Mouse (Mus musculus) heart, postnatal 0 days (tissue): ENCODE measurements around the gene Rraga.

ENCODE experiments used
- CTCF ChIP-seq: IDR thresholded peaks from 2 replicates; pipeline ENCODE4 v1.5.1; 2016; ENCODE audit warnings: antibody characterized with exemption, control low read depth, low read depth
- EP300 ChIP-seq: IDR thresholded peaks from 2 replicates; pipeline ENCODE4 v1.6.1; 2016; ENCODE audit warnings: antibody characterized with exemption, low read depth

- TF ChIP-seq CTCF (no peak), EP300 (no peak)
Measured at GRCm38 (mm10) chr4:86622116-86622515, 46.6 kb downstream of the Rraga start.
